Mouse (Mus musculus) gonadal fat pad, adult 2 months (tissue): Measurements from ENCODE around the gene Cldn20. TPM values are rescaled to one million over a fixed set of nuclear protein-coding genes. Genes with fewer than 3 reads are reported as not detected.

Source experiments
- DNase-seq: peaks from one replicate; pipeline ENCODE4 v3.0.0-alpha.2; 2012; ENCODE audit warnings: low read depth
- polyA plus RNA-seq: library from polyadenylated mRNA; depleted of rRNA; stranded (reverse); fragments of >200 nt; gene quantifications from 2 replicates; pipeline ENCODE4 v1.2.3, GENCODE M21; 2012; rRNA removed

The Cldn20 gene
- 0.26 TPM in 1 of 2 replicates, not detected in the other for polyA plus RNA-seq

GRCm38 (mm10) chr17:3532254-3532653 lies at the start of gene Cldn20:
Cldn20 (plus strand) TSS chr17:3532554.
- no peak for DNase-seq

- no peak for DNase-seq
Measured at GRCm38 (mm10) chr17:3483091-3483490, 49.3 kb upstream of the Cldn20 start.

DNA sequence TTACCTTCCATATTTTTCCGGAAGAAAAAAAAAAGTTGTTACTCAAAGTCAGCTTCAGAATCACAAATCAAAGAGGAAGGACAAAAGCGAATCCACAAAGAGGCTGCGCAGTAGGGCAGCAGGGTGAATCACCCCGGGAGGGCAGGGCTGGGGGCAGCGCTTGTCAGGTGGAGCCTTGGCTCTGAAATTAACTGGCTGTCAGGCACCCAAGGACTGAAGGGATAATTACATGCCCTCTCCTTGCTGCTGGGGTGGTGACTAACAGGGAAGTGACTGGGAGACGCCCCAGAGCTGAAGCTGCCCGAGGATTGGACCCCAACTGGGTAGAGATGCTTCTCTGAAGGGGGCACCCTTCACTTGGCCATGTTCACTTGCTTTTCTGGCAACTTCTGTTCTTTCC lies 46.5 kb upstream of the Cldn20 start:
- no peak for DNase-seq

GRCm38 (mm10) chr17:3487211-3487610 lies 45.1 kb upstream of the Cldn20 start:
- no peak for DNase-seq

DNA sequence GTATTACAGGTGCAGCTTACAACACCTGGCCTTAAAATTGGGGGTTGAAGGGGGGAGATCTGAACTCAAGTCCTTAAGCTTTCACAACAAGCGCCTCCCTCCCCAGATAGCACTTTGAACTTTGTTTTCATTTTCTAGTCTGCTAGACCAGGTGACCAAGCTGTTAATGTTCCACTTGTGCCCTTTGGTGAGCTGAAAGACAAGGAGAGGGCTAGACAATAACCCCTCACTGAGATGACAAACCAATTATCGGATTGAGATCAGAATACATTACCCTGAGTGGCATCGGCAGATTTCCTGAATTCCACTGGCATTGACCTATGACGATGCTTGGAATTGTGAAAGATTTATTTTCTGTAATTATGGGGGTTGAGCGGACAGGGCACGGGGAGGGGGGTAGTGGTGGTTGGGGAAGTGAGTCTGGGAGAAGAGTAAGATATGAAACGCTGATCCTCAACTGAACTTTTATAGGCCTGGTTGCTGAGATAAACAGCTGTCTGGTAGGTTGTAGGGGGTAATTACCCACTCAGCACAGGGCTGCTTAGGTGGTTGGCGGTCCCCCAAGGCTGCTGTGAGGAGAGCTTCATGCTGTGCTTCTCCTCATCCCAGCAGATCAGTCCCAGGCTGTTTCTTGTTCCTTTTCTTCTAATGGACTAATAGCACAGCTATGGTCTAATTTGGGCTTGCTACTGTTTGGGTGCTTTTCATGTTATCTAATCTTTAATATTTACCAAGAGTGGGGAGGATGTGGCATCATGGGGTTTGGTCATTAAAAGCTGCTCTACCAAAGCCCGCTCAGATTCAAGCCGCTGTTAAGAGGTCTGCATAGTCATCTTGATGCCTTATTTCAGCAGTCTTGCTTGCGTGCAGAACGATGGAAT lies 44.4 kb upstream of the Cldn20 start:
- no peak for DNase-seq

DNA sequence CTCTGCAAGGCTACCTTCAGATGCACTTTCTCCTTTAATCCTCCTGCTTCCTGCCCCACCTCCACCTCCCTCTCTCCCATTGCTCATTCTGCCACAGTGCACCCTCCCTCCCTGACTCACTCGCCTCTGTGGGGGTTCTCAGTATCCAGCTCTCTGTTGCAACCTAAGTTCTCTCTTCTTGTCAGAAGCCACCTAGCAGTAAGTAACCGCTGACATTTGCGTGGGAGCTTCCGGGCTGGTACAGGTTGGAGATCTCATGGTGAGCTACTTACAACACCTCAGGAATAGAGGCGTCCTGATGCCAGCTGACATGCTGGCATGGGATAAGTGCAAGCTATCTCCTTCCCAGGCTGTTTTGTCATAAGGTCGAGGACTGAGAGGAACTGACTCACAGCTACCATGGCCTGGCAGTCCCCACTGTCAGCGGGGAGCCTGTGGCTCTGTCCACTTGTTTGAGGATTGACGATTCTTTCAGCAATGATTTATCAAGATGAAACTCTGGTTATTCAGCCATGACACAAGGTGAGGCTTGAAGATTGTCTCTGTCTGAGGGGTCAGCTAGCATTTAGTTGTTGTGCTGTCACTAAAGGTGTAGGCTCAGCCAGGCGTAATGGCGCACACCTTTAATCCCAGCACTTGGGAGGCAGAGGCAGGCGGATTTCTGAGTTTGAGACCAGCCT lies 42.0 kb upstream of the Cldn20 start:
- no peak for DNase-seq

- no peak for DNase-seq
Measured at GRCm38 (mm10) chr17:3491065-3491464, 41.3 kb upstream of the Cldn20 start.

GRCm38 (mm10) chr17:3491667-3492066 lies 40.7 kb upstream of the Cldn20 start:
- no peak for DNase-seq

DNA sequence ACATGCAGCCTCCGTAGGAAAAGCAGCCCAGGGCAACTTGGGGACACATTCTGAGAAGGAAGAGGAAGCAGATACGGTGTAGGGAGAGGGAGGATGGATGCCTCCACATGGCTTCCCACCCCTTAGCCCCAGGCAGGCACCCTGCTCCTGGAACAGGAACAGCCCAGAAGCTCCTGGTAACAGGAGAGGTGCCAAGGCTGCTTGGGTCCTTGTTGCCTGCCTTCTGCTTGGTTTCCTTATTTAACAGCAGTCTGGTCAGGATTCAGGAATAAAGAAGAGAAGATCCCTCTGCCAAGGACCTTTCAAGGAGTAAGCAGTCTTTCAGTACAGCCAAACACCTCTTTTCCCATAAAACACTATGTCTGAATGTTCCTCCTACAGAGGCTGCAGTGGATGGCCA lies 36.8 kb upstream of the Cldn20 start:
- DNase-seq, result no peak

DNA sequence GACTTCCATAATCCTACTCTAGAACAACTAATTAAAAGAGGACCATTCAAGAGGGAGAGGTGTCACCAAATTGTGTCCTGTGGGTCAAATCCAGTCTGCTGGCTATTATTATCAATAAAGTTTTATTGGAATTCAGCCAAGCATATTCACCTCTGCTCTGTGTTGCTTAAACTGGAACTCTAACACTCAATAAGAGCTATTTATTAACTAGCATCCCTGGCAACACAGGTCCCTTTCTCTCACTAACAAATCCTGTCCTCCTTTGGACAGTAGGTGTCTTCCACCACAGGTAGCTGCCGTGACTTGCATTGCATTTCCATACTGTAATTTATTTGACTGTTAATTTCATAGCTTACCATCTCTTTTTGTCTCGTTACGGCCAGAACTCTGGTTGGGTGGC lies 36.3 kb upstream of the Cldn20 start:
- no peak for DNase-seq

- no peak for DNase-seq
Measured at GRCm38 (mm10) chr17:3498086-3498485, 34.3 kb upstream of the Cldn20 start.

- DNase-seq, result no peak
Measured at GRCm38 (mm10) chr17:3498580-3498979, 33.8 kb upstream of the Cldn20 start.

DNA sequence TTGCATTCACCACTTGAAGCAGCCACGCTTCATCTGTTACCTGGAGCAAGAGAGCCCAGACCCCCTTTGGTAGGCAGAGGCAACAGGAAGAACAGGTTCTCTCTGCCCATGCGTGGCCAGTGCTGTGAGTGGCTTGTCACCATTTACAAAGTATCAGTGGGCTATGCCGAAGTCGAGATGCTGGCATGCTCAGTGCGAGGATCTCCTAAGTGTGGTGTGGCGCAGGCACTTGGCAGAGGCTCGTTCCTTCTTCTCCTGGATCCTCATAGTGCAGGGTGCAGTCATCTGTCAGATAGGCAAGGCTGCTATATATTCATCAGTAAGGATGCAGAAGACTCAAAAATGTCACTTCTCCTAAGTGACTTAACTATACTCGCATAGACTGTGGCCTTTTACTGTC lies 32.9 kb upstream of the Cldn20 start:
- DNase-seq, result no peak

- no peak for DNase-seq
Measured at GRCm38 (mm10) chr17:3500076-3500475, 32.3 kb upstream of the Cldn20 start.

GRCm38 (mm10) chr17:3500936-3501335 lies 31.4 kb upstream of the Cldn20 start:
- DNase-seq, result no peak

DNA sequence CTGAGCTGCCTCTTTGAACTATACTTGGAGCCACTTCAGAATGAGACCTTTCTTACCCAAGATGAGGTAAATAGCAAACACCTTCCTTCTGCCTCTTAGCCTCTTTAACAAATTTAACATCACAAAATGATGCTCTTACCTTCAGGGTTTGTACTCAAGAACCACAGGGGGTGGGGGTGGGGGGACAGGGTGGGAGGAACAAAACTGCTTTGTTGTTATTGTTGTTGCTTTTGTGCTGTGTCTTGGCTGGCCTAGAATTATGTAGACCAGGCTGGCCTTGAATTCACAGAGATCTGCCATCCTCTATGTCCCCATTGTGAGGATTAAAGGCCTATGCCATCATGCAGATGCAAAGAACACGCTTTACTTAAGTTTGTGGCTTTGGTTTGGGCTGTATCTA lies 26.6 kb upstream of the Cldn20 start:
- no peak for DNase-seq

DNA sequence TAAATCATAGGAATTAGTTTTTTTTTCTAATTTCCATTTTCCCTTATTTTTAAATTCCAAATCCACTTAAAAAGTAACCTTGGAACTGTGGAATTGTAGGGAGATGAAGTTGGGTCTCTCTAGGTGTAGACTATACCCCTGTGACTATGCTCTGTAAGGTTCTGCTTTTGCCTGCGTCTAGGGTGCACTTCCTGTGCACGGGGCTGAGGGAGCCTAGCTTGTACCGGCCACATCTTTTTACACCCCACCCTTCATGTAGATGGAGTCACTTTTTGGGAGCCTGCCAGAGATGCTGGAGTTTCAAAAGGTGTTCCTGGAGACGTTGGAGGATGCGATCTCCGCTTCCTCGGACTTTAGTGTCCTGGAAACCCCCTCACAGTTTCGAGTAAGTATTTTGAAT lies 25.8 kb upstream of the Cldn20 start:
- no peak for DNase-seq

DNA sequence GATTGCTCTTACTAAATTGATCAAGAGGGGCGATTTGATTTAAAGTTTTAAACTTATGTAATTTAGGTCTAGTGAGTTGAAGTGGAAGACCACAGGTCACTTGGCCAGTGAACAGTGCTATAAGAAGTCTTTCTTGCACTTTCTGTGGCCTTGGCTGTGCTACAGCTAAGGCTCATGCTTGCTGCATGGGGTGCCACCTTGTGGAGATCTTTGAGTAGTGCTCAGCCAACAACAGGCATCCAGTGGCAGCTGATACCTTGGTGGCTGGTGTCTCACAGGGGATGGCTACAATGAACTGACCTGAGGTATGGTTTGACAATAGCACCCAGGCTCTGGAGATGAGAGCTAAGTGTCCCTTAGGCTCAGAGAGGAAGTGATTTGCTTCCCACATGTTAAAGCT lies 22.5 kb upstream of the Cldn20 start:
- no peak for DNase-seq

- DNase-seq, result no peak
Measured at GRCm38 (mm10) chr17:3514316-3514715, 18.0 kb upstream of the Cldn20 start.

DNA sequence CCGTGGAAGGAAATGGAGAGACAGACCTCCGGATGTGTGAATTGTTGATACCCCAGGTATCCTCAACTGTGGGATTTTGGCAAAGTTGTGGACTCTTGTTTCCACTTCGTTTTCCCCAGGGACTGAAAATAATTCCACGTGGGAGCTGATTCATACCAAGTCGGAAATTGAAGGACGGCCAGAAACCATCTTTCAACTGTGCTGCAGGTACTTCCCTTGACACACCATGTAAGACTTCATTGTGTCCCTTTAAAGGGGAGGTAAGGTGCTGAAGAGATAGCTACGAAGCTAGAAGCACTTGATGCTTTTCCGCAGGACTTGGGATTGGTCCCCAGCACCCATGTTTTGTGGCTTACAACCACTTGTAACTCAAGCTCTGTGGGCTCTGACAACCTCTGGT lies 16.5 kb upstream of the Cldn20 start:
- DNase-seq, result no peak

- no peak for DNase-seq
Measured at GRCm38 (mm10) chr17:3516406-3516805, 15.9 kb upstream of the Cldn20 start.

DNA sequence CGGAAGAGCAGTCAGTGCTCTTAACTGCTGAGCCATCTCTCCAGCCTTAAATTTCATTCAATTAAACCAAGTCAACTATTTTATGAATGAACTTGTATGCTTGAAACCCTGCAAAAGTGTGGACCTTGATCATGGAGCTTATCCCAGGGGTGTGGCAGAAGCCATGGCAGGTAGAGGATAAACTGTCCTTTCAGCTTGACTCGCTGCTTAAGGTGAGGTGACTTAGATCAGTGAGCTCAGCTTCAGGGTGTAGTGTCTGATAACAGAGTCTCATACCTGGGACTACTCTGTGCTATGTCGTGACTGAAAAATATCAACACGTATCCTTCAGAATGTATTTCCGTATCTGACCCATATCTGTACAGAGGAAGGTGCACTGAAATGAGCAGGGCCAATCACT lies 12.0 kb upstream of the Cldn20 start:
- DNase-seq, result no peak

DNA sequence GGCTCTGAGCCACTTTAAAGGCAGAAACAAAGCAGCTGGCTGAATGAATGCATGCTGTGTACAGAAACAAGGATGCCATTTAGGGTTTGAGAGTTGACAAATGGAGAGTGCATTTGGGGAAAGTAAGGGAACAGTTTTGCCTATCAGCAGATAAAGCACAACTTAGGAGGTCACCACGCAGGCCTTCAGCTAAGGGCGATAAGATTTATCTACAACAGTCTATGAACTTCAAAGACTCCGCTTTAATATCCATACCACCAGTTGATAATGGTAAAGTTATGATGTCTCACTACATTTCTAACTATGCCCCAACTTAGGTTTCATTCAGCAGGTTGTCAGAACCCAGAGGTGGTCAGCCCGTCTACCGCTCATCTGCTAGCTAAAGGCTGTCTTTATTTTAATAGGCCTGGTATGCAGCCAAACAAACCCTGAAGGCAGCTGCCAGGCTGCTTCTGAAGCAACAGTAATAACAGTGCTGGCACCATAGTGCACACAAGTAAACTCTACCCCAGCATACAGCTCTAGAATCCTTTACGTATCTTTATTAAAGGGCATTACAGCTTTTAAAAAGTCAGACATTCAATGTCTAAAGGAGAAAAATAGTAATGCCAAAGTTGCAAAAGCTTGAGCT lies 4.4 kb upstream of the Cldn20 start:
- DNase-seq, result no peak
